Mouse (Mus musculus) heart, postnatal 0 days (tissue): ENCODE measurements around the gene Fasn.
"Not testable (repeated sequence)": the region's sequence is repeated elsewhere in the genome, so short reads cannot be mapped to it uniquely, and the experiment has no call there.

Experiments used
- CTCF ChIP-seq: IDR thresholded peaks from 2 replicates; pipeline ENCODE4 v1.5.1; 2016; ENCODE audit warnings: antibody characterized with exemption, control low read depth, low read depth
- EP300 ChIP-seq: IDR thresholded peaks from 2 replicates; pipeline ENCODE4 v1.6.1; 2016; ENCODE audit warnings: antibody characterized with exemption, low read depth

DNA sequence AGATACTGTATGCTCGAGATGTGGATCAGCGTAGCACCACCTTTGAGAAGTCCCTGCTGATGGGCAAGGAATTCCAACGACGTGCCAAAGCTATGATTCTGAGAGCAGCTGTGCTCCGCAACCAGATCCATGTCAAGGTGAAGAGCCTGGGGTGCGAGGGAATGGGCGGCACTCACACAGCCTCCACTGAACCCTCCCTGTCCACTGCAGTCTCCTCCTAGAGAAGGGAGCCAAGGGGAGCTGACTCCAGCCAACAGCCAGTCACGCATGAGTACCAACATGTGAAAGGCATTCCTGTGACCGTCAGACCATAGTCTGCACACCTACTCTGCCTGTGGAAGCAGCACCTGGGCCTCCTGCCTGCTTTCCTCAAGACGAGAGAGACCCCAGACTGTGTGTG lies 35.9 kb downstream of the Fasn start:
- not testable (repeated sequence) for TF ChIP-seq CTCF, EP300
